Mouse (Mus musculus) cerebellum, adult 2 months (tissue): Measurements from ENCODE around the gene Nudt4. TPM values are rescaled to one million over a fixed set of nuclear protein-coding genes. Genes with fewer than 3 reads are reported as not detected.

Experiments used
- DNase-seq, 2 experiments: peaks; one replicate each; pipeline ENCODE4 v3.0.0; 2021
- H3K27ac ChIP-seq: fragments of 200-500 bp; 2 replicates; pipeline ENCODE4 v1.5.1; 2012; ENCODE audit warnings: low read length, control low read depth, inconsistent platforms; ENCODE audit not compliant: insufficient read depth
- H3K27me3 ChIP-seq: fragments of 200-500 bp; 2 replicates; pipeline ENCODE4 v1.6.1; 2012; ENCODE audit warnings: inconsistent platforms, mild to moderate bottlenecking, low read length, moderate library complexity; ENCODE audit not compliant: control insufficient read depth, insufficient read depth
- H3K4me1 ChIP-seq: fragments of 200-500 bp; 2 replicates; pipeline ENCODE4 v1.6.1; 2011; ENCODE audit warnings: low read length; ENCODE audit not compliant: control insufficient read depth, insufficient read depth
- H3K4me3 ChIP-seq: fragments of 200-500 bp; replicated peaks from 2 replicates; pipeline ENCODE3; 2011; ENCODE audit warnings: mild to moderate bottlenecking, low read depth, low read length, control low read depth; ENCODE audit not compliant: insufficient read depth
- CTCF ChIP-seq: fragments of 200-500 bp; IDR thresholded peaks from 2 replicates; pipeline ENCODE4 v1.5.1; 2011; ENCODE audit warnings: low read depth, mild to moderate bottlenecking, control low read depth, low read length, moderate library complexity, borderline replicate concordance; ENCODE audit not compliant: insufficient read depth
- POLR2A ChIP-seq: fragments of 200-500 bp; IDR thresholded peaks from 2 replicates; pipeline ENCODE4 v1.6.1; 2011; ENCODE audit warnings: low read length, control low read depth, borderline replicate concordance; ENCODE audit not compliant: insufficient read depth
- WGBS: fragments of 180-500 bp; shearing (Covaris S2); methylation state at CpG from one replicate; pipeline ENCODE4 v1.1.7; 2018; 5-methylcytosine and 5-hydroxymethylcytosine counted together
- polyA plus RNA-seq: library from polyadenylated mRNA; depleted of rRNA; stranded (reverse); fragments of >200 nt; gene quantifications from 2 replicates; pipeline ENCODE4 v1.2.3, GENCODE M21; 2012

Nudt4 gene
- polyA plus RNA-seq, 1 experiment = 102 TPM

- H3K4me1 ChIP-seq = peaks cover 3% of the 10 kb centered on the region; the same call in 1 of the 2 replicates
- under 1% methylated on average over 65 of the region's 65 CpGs for WGBS
- H3K27ac ChIP-seq = peak overlapping the region; percentile 86
- no peak for TF ChIP-seq CTCF
- no peak for TF ChIP-seq POLR2A
- H3K27me3 ChIP-seq = no peaks in the 10 kb centered on the region
- DNase-seq = peak; percentile 68 to 74
- peak overlapping the region; percentile 84 for H3K4me3 ChIP-seq
Observed at GRCm38 (mm10) chr10:95562859-95563841, 796 bp downstream of the Nudt4 start.

- Histone ChIP-seq H3K27me3 (no peaks in the 10 kb centered on the region), H3K4me3 (peak overlapping the region; percentile 53), H3K4me1 (peaks cover 3% of the 10 kb centered on the region; the same call in 1 of the 2 replicates), H3K27ac (no peak overlapping the region)
- DNase-seq = no peak
- TF ChIP-seq CTCF = no peak
- no peak for TF ChIP-seq POLR2A
- 15% methylated on average over 8 of the region's 8 CpGs for WGBS
Observed at GRCm38 (mm10) chr10:95562395-95562794, 1.6 kb downstream of the Nudt4 start.

- no peak for DNase-seq
- no peaks in the 10 kb centered on the region for H3K27me3 ChIP-seq
- TF ChIP-seq CTCF (no peak), POLR2A (no peak)
- peaks cover 3% of the 10 kb centered on the region; the same call in 1 of the 2 replicates for H3K4me1 ChIP-seq
- no peak overlapping the region for H3K27ac ChIP-seq
- 60% methylated on average over 7 of the region's 7 CpGs for WGBS
- H3K4me3 ChIP-seq = no peak overlapping the region
Observed at GRCm38 (mm10) chr10:95561616-95562015, 2.3 kb downstream of the Nudt4 start.

DNA sequence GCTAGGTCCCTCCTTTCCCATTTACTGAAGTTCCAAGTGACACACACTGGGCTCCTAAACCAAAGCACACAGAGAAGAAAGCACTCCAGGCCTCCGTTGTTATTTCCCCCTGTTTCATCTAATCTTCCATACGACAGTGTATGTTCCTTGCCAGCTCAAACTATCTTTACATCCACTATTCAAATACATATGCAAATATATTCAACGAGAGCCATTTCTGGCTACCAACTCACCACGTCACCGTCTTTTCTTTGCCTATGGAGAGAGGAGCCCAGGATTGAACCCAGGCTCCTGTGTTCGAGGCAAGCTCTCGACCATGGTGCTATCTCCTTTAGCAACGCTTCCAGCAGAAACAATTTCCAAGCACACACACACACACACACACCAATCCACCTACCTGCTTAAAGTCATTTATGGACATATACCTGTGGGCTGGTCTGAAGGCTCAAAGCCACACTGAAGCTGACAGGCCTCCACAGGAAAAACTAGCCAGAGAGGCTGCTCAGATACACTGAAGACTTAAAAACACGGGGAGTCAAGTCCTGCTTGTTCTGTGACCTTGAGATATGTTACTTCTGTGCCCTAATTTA is 3.5 kb downstream of the Nudt4 start:
- 87% methylated on average over 9 of the region's 9 CpGs for WGBS
- Histone ChIP-seq H3K4me1 (peaks cover 7% of the 10 kb centered on the region), H3K27me3 (no peaks in the 10 kb centered on the region), H3K27ac (no peak overlapping the region), H3K4me3 (no peak overlapping the region)
- TF ChIP-seq POLR2A = no peak
- no peak for DNase-seq

DNA sequence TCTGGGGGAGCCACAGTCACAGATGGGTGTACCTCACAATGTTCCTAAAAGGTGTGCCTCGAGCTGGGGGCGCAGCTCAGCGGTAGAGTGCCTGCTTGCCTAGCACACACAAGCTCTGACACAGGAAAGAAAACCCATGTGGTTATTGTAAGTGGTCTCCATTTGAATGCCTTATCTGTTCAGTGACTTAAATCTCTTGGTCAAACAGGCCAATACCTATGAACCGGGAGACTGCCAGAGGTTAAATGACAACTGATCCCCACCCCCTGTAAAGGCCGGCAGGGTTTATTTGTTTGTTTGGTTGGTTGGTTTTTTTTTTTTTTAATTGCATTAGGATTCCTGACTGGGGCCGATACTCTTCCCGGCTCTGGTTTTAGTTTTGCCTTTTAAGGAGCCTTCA is 4.5 kb downstream of the Nudt4 start:
- Histone ChIP-seq H3K4me1 (peaks cover 7% of the 10 kb centered on the region), H3K27ac (no peak overlapping the region), H3K4me3 (no peak overlapping the region), H3K27me3 (no peaks in the 10 kb centered on the region)
- no peak for DNase-seq
- TF ChIP-seq POLR2A (no peak), CTCF (no peak)
- WGBS = 86% methylated on average over 7 of the region's 7 CpGs

GRCm38 (mm10) chr10:95557337-95557828 is 6.6 kb downstream of the Nudt4 start:
- DNase-seq = peak in 1 of 2 experiments; percentile 11
- Histone ChIP-seq H3K4me1 (peaks cover 7% of the 10 kb centered on the region), H3K27ac (no peak overlapping the region), H3K27me3 (no peaks in the 10 kb centered on the region), H3K4me3 (no peak overlapping the region)
- TF ChIP-seq CTCF = peak; percentile 59
- TF ChIP-seq POLR2A = no peak
- 77% methylated on average over 5 of the region's 5 CpGs for WGBS

DNA sequence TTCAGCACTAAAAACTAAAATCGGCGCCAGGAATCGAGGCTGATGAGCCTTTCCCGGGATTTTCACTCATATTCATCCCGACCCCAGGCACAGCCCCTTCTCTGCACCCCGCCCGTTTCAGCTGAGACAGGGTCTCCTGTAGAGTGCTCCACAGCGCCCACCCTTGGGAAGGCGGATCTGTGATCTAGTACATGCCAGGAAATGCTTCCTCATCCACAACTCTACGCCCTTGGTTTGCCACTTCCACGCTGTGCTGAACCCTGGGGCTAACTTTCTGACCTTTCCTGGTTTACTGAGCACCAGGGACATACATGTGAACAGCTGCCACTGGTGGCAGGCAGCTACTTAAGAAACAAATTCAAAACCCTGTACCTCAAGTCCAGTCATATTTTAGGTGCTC is 8.1 kb downstream of the Nudt4 start:
- Histone ChIP-seq H3K27ac (no peak overlapping the region), H3K27me3 (no peaks in the 10 kb centered on the region), H3K4me3 (no peak overlapping the region), H3K4me1 (peaks cover 7% of the 10 kb centered on the region)
- WGBS = 69% methylated on average over 11 of the region's 11 CpGs
- TF ChIP-seq CTCF (no peak), POLR2A (no peak)
- no peak for DNase-seq
